Mouse (Mus musculus): ENCODE results near the gene Gm11027.
"Not testable (repeated sequence)": the region's sequence is repeated elsewhere in the genome, so short reads cannot be mapped to it uniquely, and the experiment has no call there.

The Gm11027 gene

GRCm38 (mm10) chr12:116275086-116275485 lies at the start of gene Gm11027:
Gm11027 (plus strand) TSS chr12:116275386.
- DNase-seq (ENCODE audit: low spot score in 2 of 2): not testable (repeated sequence)

- no peak for DNase-seq (ENCODE audit: low spot score in 2 of 2)
Observed at GRCm38 (mm10) chr12:116226289-116227057, 48.7 kb upstream of the Gm11027 start.

- DNase-seq (ENCODE audit: low spot score in 2 of 2): no peak
Observed at GRCm38 (mm10) chr12:116229451-116229850, 45.7 kb upstream of the Gm11027 start.

- no peak for DNase-seq (ENCODE audit: low spot score in 2 of 2)
Observed at GRCm38 (mm10) chr12:116231612-116232011, 43.6 kb upstream of the Gm11027 start.

GRCm38 (mm10) chr12:116232061-116232460 lies 43.1 kb upstream of the Gm11027 start:
- DNase-seq (ENCODE audit: low spot score in 2 of 2): no peak

- DNase-seq (ENCODE audit: low spot score in 2 of 2): no peak
Observed at GRCm38 (mm10) chr12:116235356-116235755, 39.8 kb upstream of the Gm11027 start.

GRCm38 (mm10) chr12:116236658-116237057 lies 38.5 kb upstream of the Gm11027 start:
- DNase-seq (ENCODE audit: low spot score in 2 of 2): no peak

- DNase-seq (ENCODE audit: low spot score in 2 of 2): no peak
Observed at GRCm38 (mm10) chr12:116238370-116238769, 36.8 kb upstream of the Gm11027 start.

GRCm38 (mm10) chr12:116238803-116239202 lies 36.4 kb upstream of the Gm11027 start:
- DNase-seq (ENCODE audit: low spot score in 2 of 2): no peak

- DNase-seq (ENCODE audit: low spot score in 2 of 2): no peak
Observed at GRCm38 (mm10) chr12:116244601-116245000, 30.6 kb upstream of the Gm11027 start.

- DNase-seq (ENCODE audit: low spot score in 2 of 2): no peak
Observed at GRCm38 (mm10) chr12:116254652-116255051, 20.5 kb upstream of the Gm11027 start.

GRCm38 (mm10) chr12:116255636-116256035 lies 19.6 kb upstream of the Gm11027 start:
- no peak for DNase-seq (ENCODE audit: low spot score in 2 of 2)

GRCm38 (mm10) chr12:116258321-116258720 lies 16.9 kb upstream of the Gm11027 start:
- DNase-seq (ENCODE audit: low spot score in 2 of 2): no peak

- peak; percentile 73 to 87 for DNase-seq (ENCODE audit: low spot score in 2 of 2)
Observed at GRCm38 (mm10) chr12:116262555-116263341, 12.4 kb upstream of the Gm11027 start, which contains the start of gene Wdr60. Wdr60 (minus strand) TSS chr12:116263022.

- DNase-seq (ENCODE audit: low spot score in 2 of 2): no peak
Observed at GRCm38 (mm10) chr12:116264756-116265155, 10.4 kb upstream of the Gm11027 start.

- no peak for DNase-seq (ENCODE audit: low spot score in 2 of 2)
Observed at GRCm38 (mm10) chr12:116265275-116265674, 9.9 kb upstream of the Gm11027 start.

- DNase-seq (ENCODE audit: low spot score in 2 of 2): no peak
Observed at GRCm38 (mm10) chr12:116269450-116269849, 5.7 kb upstream of the Gm11027 start.

GRCm38 (mm10) chr12:116270538-116270937 lies 4.6 kb upstream of the Gm11027 start:
- no peak for DNase-seq (ENCODE audit: low spot score in 2 of 2)

GRCm38 (mm10) chr12:116271071-116271470 lies 4.1 kb upstream of the Gm11027 start:
- DNase-seq (ENCODE audit: low spot score in 2 of 2): no peak

GRCm38 (mm10) chr12:116273733-116274132 lies 1.5 kb upstream of the Gm11027 start:
- no peak for DNase-seq (ENCODE audit: low spot score in 2 of 2)

- no peak for DNase-seq (ENCODE audit: low spot score in 2 of 2)
Observed at GRCm38 (mm10) chr12:116275631-116276030, 445 bp downstream of the Gm11027 start.

- no peak for DNase-seq (ENCODE audit: low spot score in 2 of 2)
Observed at GRCm38 (mm10) chr12:116276961-116277360, 1.8 kb downstream of the Gm11027 start.

- no peak for DNase-seq (ENCODE audit: low spot score in 2 of 2)
Observed at GRCm38 (mm10) chr12:116278541-116278940, 3.4 kb downstream of the Gm11027 start.

Data from frontal cortex, postnatal 10 days (tissue).